ENCODE assay signal across 9 mouse cellular contexts in genomic region chr9:111412471-111413160, GRCm38 (mm10). TPM values are rescaled to one million over a fixed set of nuclear protein-coding genes. Genes with fewer than 3 reads are reported as not detected.
A peak's percentile ranks its signal among the peaks of the same experiment; 100 is the strongest.
DNase-seq lines count a peak whose midpoint lies in the region; ATAC-seq and TF ChIP-seq lines count a peak whose summit lies in the region.
"Had no signal": no experiment of that assay in that cellular context is flagged by ENCODE, and none has a peak within 500 bp of the region (broad histone marks: within the 10 kb centered on the region; RNA-seq: fewer than 3 reads in every experiment).

No protein-coding gene starts in this region.

- TF ChIP-seq POLR2A in CH12.LX (IDR thresholded peaks at IDR 0.05; ENCODE audit: low read depth, low read length) = no peak
- 0 out of 2 replicates have a peak, but pooled peaks have one; percentile 8 for TF ChIP-seq POLR2A in cortical plate, adult 2 months (IDR thresholded peaks at IDR 0.05; ENCODE audit: extremely low read depth, insufficient read depth, low read length)

- no peak overlapping the region for H3K27ac ChIP-seq in CH12.LX (ENCODE audit: insufficient read depth, low read depth)
- H3K27ac ChIP-seq in cortical plate, adult 2 months (ENCODE audit: insufficient read depth, low read length) = no peak overlapping the region
- H3K27ac ChIP-seq in hindbrain, postnatal 0 days = peak overlapping the region; percentile 67; the same call in 1 of the 2 replicates
- H3K27ac ChIP-seq in midbrain, embryonic 15.5 days = peak overlapping the region; percentile 77
- H3K27ac ChIP-seq: liver, embryonic 15.5 days had no signal

- H3K4me2 ChIP-seq in CH12.LX (ENCODE audit: insufficient read depth, low read depth, poor library complexity, severe bottlenecking) = peak overlapping the region; percentile 65
- peak overlapping the region; percentile 31; the same call in 1 of the 2 replicates for H3K4me2 ChIP-seq in hindbrain, postnatal 0 days (ENCODE audit: low read depth, low read length)
- peak overlapping the region; percentile 27 for H3K4me2 ChIP-seq in midbrain, embryonic 15.5 days
- H3K4me2 ChIP-seq: liver, embryonic 15.5 days had no signal

- H3K79me2 ChIP-seq in CH12.LX (replicated peaks; ENCODE audit: control insufficient read depth, extremely low read depth, insufficient read depth, poor library complexity, severe bottlenecking) = no peaks in the 10 kb centered on the region

- no peak for TF ChIP-seq RAD21 in CH12.LX (IDR thresholded peaks at IDR 0.05; ENCODE audit: low read depth, low read length)

- dilution Hi-C loops in CH12.LX (cut with MboI; ENCODE audit: extremely low pct_ligation_motif_present, extremely low pct_unique_long_range_greater_than_20kb, low sequenced_read_pairs) = no loop called here

- no peak overlapping the region for H3K4me3 ChIP-seq in CH12.LX (replicated peaks in 1 of 3; ENCODE audit: low read depth in 2 of 3, low read length in 2 of 3, poor library complexity in 1 of 3)
- H3K4me3 ChIP-seq in cortical plate, adult 2 months (ENCODE audit: insufficient read depth, low read length) = no peak overlapping the region
- H3K4me3 ChIP-seq in hindbrain, postnatal 0 days (ENCODE audit: low read length) = no peak overlapping the region
- H3K4me3 ChIP-seq in midbrain, embryonic 15.5 days = 0 out of 2 replicates have a peak overlapping the region, but pooled peaks have one; percentile 7
- H3K4me3 ChIP-seq: liver, embryonic 15.5 days had no signal

- DNase-seq in CH12.LX (ENCODE audit: extremely low read depth) (no peak), liver (no peak)
- peak; percentile 87 for DNase-seq in hindbrain, postnatal 0 days (ENCODE audit: low spot score)
- no peak for DNase-seq in thymus, postnatal 0 days (ENCODE audit: low spot score)
- DNase-seq in ovary, postnatal 10 days (ENCODE audit: low spot score) = no peak
- DNase-seq in cerebellum, adult 18-20 months = no peak

- no peaks in the 10 kb centered on the region for H3K27me3 ChIP-seq in CH12.LX (replicated peaks)
- H3K27me3 ChIP-seq in hindbrain, postnatal 0 days (ENCODE audit: insufficient read depth, low read length) = no peaks in the 10 kb centered on the region
- H3K27me3 ChIP-seq in midbrain, embryonic 15.5 days (replicated peaks) = no peaks in the 10 kb centered on the region
- H3K27me3 ChIP-seq: liver, embryonic 15.5 days had no signal

- ATAC-seq in hindbrain, postnatal 0 days = peak; percentile 82
- peak; percentile 70 for ATAC-seq in midbrain, embryonic 15.5 days (replicated peaks)

- no peak for TF ChIP-seq EP300 in CH12.LX (IDR thresholded peaks at IDR 0.05; ENCODE audit: low read length)

- H3K9ac ChIP-seq in CH12.LX (ENCODE audit: insufficient read depth, low read depth) = no peak overlapping the region
- H3K9ac ChIP-seq in hindbrain, postnatal 0 days (replicated peaks; ENCODE audit: low read length) = no peak overlapping the region
- H3K9ac ChIP-seq in midbrain, embryonic 15.5 days = no peak overlapping the region
- H3K9ac ChIP-seq: liver, embryonic 15.5 days had no signal

- in situ Hi-C loops in CH12.LX (cut with MboI; ENCODE audit: low pct_ligation_motif_present, low pct_unique_long_range_greater_than_20kb, low sequenced_read_pairs) = no loop called here

- H3K9me3 ChIP-seq in CH12.LX (replicated peaks; ENCODE audit: low read length) = no peaks in the 10 kb centered on the region
- H3K9me3 ChIP-seq in hindbrain, postnatal 0 days (ENCODE audit: low read length) = no peaks in the 10 kb centered on the region
- no peaks in the 10 kb centered on the region for H3K9me3 ChIP-seq in midbrain, embryonic 15.5 days
- H3K9me3 ChIP-seq: liver, embryonic 15.5 days had no signal

- no peak for TF ChIP-seq CTCF in CH12.LX (conservative IDR thresholded peaks at IDR 0.05 in 1 of 2, IDR thresholded peaks at IDR 0.05 in 1 of 2; ENCODE audit: low read depth in 2 of 2, low read length in 2 of 2)
- TF ChIP-seq CTCF in cortical plate, adult 2 months (IDR thresholded peaks at IDR 0.05; ENCODE audit: extremely low read depth, insufficient read depth, low read length) = no peak
- TF ChIP-seq CTCF in hindbrain, postnatal 0 days (IDR thresholded peaks at IDR 0.05; ENCODE audit: low read depth) = no peak

- no peaks in the 10 kb centered on the region for H3K36me3 ChIP-seq in CH12.LX (replicated peaks in 1 of 2; ENCODE audit: control insufficient read depth in 1 of 2, insufficient read depth in 1 of 2, low read length in 1 of 2)
- H3K36me3 ChIP-seq in hindbrain, postnatal 0 days (ENCODE audit: insufficient read depth, low read length) = no peaks in the 10 kb centered on the region
- H3K36me3 ChIP-seq in midbrain, embryonic 15.5 days (replicated peaks) = no peaks in the 10 kb centered on the region
- H3K36me3 ChIP-seq: liver, embryonic 15.5 days had no signal

- no peaks in the 10 kb centered on the region for H3K4me1 ChIP-seq in CH12.LX (ENCODE audit: control insufficient read depth in 1 of 2, insufficient read depth in 2 of 2)
- peaks cover 11% of the 10 kb centered on the region for H3K4me1 ChIP-seq in cortical plate, adult 2 months (ENCODE audit: control insufficient read depth, insufficient read depth, low read length)
- H3K4me1 ChIP-seq in hindbrain, postnatal 0 days (ENCODE audit: insufficient read depth, low read length) = peaks cover 7% of the 10 kb centered on the region; the same call in 1 of the 2 replicates
- peaks cover 21% of the 10 kb centered on the region for H3K4me1 ChIP-seq in midbrain, embryonic 15.5 days
- H3K4me1 ChIP-seq: liver, embryonic 15.5 days had no signal

- WGBS in hindbrain, postnatal 0 days = 33% methylated on average over 16 of the region's 16 CpGs
- WGBS in midbrain, embryonic 15.5 days = 34% methylated on average over 16 of the region's 16 CpGs

TF ChIP-seq in CH12.LX, 34 proteins besides CTCF, POLR2A, EP300 and RAD21:
- TF ChIP-seq ZKSCAN1 (IDR thresholded peaks at IDR 0.05; ENCODE audit: borderline replicate concordance, low read depth, low read length) (no peak), PAX5 (IDR thresholded peaks at IDR 0.05; ENCODE audit: low read length) (no peak), SMC3 (IDR thresholded peaks at IDR 0.05; ENCODE audit: low read depth, low read length) (no peak), TCF12 (IDR thresholded peaks at IDR 0.05; ENCODE audit: low read depth, low read length) (no peak), SIN3A (IDR thresholded peaks at IDR 0.05; ENCODE audit: low read length) (no peak), MXI1 (IDR thresholded peaks at IDR 0.05; ENCODE audit: low read depth, low read length) (no peak), MAZ (IDR thresholded peaks at IDR 0.05; ENCODE audit: low read depth, low read length) (no peak), GABPA (IDR thresholded peaks at IDR 0.05; ENCODE audit: insufficient replicate concordance, low read depth, low read length) (no peak), MEF2A (IDR thresholded peaks at IDR 0.05; ENCODE audit: borderline replicate concordance, low read depth, low read length) (no peak), USF1 (IDR thresholded peaks at IDR 0.05; ENCODE audit: low read depth, low read length) (no peak), MAFK (IDR thresholded peaks at IDR 0.05; ENCODE audit: insufficient replicate concordance, low read length) (no peak), BHLHE40 (IDR thresholded peaks at IDR 0.05; ENCODE audit: low read depth, low read length) (no peak), HCFC1 (IDR thresholded peaks at IDR 0.05; ENCODE audit: low read depth, low read length) (no peak), POLR2AphosphoS2 (IDR thresholded peaks at IDR 0.05; ENCODE audit: low read depth, low read length) (no peak), NELFE (IDR thresholded peaks at IDR 0.05; ENCODE audit: low read depth, low read length) (no peak), ZNF384 (IDR thresholded peaks at IDR 0.05; ENCODE audit: low read depth, low read length) (no peak), ZC3H11A (IDR thresholded peaks at IDR 0.05; ENCODE audit: low read depth, low read length) (no peak), ZMIZ1 (IDR thresholded peaks at IDR 0.05; ENCODE audit: low read depth, low read length) (no peak), USF2 (conservative IDR thresholded peaks at IDR 0.05; ENCODE audit: low read depth, low read length) (no peak)
TF ChIP-seq in CH12.LX: peak in this region for 0.

RNA-seq across cellular contexts. Expression of gene Dclk3, which starts 26.3 kb away (rescaled TPM):
- total RNA-seq in CH12.LX (2012; rRNA removed) (0.59 and 1.1 TPM in 2 replicates), CH12.LX (2014; rRNA removed) (0.12 and 0.17 TPM in 2 replicates)
- polyA plus RNA-seq in CH12.LX (2012; ENCODE audit: insufficient read length, low read depth) = 0.26 and 0.33 TPM in 2 replicates
- polyA plus RNA-seq in cortical plate, adult 2 months (2012; rRNA removed) = 24.8 and 28.7 TPM in 2 replicates
- total RNA-seq in hindbrain, postnatal 0 days (2014; rRNA removed) = 9.2 and 13.1 TPM in 2 replicates
- 8.8 and 9.9 TPM in 2 replicates for polyA plus RNA-seq in hindbrain, postnatal 0 days (2015; fragmentation: Nextera tagmentation; extraction: Ambion mirVana)
- 5.9 and 6.8 TPM in 2 replicates for polyA plus RNA-seq in midbrain, embryonic 15.5 days (2015; fragmentation: Nextera tagmentation; extraction: Ambion mirVana)
- polyA plus RNA-seq in thymus, postnatal 0 days (2015; fragmentation: Nextera tagmentation; extraction: Ambion mirVana) = 0.12 and 0.17 TPM in 2 replicates
- polyA plus RNA-seq: liver, embryonic 15.5 days had no signal

Comparison
In these comparisons a context has a peak if more than half of its experiments do, and no peak if none do; other contexts are left out.
1. H3K27ac ChIP-seq: peak in hindbrain, postnatal 0 days (single experiment) and midbrain, embryonic 15.5 days (single experiment); none in CH12.LX (single experiment) and cortical plate, adult 2 months (single experiment).
2. Peak in every context shown above with its lines, with median percentiles within 50 percentile points of each other: H3K4me2 ChIP-seq.